Mouse (Mus musculus) c-Kit-positive CD71-positive TER-119-negative erythroid progenitor cells, embryonic 14.5 days (primary cell): ENCODE data around the gene Pianp.
"Not testable (repeated sequence)": the region's sequence is repeated elsewhere in the genome, so short reads cannot be mapped to it uniquely, and the experiment has no call there.

Source experiments
- DNase-seq: peaks from one replicate; pipeline ENCODE4 v3.0.0-alpha.2; 2013; ENCODE audit warnings: low read depth

The Pianp gene

DNA sequence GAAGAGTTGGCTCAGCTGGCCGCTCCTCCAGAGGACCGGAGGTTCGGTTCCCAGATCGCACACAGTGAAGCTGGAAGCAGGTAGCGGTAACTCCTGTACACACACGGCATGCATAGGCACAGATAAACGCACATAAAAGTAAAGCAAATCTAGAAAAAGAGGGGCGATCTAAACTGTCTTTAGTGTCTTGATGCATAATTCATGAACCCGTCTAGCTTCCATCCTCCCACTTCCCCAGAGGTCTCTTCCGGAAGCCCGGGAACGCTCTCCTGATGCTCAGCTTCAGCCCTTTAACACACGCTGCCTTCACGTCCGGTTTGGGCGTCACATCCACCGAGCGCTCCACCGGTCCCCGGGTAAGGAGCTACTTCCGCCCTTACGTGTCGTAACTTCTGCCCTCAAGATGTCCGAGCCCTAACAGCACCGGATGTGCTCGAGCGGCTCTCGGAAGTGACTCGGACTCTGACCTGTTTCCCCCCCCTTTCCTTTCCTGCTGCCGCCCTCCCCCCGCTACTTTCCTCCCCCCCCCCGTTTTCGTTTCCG, 12.2 kb downstream of the Pianp start:
- peak; percentile 97 for DNase-seq

DNA sequence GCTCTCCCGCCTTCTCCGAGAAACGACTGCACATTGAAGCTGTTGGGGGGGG, 12.5 kb downstream of the Pianp start, which contains the start of gene Zfp384:
TSS of gene Zfp384 (plus strand) at position 17 of the 52 bp plus-strand sequence.
- DNase-seq: no peak

DNA sequence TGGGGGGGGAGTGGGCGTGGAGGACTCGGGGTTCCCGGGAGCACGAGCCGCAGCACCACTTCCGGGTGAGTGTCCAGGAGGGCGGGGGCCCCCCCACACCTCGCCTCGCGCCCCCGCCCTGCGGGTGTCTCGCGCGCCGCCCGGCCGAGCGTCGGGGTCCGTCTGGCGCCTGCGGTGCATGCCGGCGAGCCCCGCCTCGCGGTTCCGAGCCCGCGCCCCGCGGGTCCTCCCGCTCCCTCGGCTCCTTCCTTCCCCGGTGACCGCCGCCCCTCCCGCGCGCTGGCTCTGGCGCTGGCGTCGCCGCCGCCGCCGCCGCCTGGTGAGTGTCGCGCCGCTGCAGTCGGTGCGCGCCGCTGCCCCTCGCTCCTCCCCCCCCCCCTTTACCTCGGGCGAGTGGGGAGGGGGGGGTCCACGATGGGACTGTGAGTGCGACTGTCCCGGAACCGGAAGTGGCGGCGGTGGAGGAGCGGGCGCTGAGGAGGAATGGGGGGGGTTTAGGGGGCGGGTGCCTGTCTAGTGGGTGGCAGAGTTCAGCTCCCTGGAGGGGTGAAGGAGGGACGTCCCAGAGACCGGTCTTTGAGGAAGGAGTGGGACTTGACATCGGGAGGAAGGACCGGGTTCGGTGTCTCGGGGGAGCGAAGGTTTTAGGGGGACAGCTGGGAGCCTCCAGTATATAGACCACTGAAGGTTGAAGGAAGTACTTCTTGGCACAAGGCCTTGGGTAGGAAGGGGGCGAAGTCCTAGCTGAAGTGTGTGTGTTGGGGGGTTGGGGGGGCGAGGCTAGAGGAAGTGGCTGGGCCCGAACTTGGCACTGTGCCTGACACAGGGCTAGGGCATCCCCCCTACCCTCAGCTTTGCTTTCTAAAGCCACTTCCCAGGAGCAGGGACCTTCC, 12.9 kb downstream of the Pianp start:
- DNase-seq: peak; percentile 45

DNA sequence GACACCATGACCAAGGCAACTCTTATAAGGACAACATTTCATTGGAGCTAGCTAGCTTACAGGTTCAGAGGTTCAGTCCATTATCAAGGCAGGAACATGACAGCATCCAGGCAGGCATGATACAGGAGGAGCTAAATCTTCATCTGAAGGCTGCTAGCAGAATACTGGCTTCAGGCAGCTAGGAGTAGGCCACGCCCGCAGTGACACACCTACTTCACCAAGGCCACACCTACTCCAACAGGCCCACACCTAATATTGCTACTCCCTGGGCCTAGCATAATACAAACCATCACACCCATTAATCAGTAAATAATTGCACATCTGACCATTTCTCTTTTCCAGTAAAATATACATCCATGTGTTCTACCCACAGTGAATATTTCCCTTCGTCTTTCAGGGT, 21.2 kb downstream of the Pianp start:
- DNase-seq: peak; percentile 58

DNA sequence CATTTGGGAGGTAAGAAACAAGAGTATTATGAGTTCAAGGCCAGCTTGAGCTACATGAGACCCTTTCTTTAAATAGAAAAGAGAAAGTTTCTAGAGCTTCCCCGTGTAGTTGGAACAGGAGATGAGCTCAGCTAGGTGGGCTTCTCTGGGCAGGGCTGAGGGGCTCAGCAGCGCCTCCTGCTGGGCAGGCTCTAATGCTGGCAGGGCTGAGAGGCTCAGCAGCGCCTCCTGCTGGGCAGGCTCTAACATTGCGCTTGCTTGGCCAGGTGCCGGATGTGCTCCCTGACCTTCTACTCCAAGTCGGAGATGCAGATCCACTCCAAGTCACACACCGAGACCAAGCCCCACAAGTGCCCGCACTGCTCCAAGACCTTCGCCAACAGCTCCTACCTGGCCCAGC, 34.0 kb downstream of the Pianp start:
- not testable (repeated sequence) for DNase-seq

DNA sequence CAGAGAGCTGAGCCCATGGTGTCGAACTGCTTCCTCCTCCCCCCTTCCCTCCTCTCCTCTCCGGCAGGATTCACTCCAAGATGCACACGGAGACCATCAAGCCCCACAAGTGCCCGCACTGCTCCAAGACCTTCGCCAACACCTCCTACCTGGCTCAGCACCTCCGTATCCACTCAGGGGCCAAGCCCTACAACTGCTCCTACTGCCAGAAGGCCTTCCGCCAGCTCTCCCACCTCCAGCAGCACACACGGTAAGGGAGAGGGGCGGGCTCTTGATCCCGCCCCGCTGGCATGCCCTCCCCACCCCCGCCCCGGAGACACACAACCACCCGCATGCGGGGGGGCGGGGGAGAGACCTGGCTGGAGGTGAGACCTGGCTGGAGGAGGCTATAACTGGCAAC, 35.1 kb downstream of the Pianp start:
- no peak for DNase-seq

DNA sequence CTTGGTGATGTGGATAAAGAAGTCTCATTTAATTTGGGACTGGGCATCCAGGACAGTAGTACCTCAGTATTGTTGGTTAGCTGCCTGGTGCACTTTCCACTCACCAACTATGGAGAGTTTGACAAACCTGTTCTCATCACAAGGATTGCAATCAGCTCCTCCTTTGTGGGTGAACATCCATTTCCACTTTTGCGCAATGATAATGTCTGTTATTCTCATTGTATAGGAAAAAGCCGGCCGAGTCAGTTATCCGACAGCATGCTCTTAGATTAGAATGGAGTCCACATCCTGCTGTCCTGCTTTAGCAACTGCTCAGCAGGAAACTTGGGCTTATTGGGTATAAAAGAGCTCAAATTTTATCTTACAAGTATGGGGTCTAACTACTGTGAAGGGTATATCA, 42.2 kb downstream of the Pianp start:
- DNase-seq: no peak

DNA sequence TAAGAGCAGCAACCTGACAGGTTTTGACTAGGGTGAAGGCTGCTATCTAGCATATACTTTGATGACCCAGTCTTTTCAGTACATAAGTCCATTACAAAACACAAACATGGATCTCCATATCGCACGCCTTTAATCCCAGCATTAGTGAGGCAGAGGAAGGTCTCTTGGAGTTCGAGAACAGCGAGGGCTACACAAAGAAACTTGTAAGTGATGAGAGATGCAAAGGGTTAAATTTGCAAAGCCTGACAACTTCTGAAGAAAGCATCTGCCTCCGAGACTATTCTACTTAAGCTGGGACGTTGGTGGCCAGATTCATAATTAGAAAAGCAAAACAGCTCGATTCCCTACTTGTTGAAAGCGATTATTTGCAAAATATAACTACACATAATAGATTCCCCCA, 42.6 kb downstream of the Pianp start:
- no peak for DNase-seq

DNA sequence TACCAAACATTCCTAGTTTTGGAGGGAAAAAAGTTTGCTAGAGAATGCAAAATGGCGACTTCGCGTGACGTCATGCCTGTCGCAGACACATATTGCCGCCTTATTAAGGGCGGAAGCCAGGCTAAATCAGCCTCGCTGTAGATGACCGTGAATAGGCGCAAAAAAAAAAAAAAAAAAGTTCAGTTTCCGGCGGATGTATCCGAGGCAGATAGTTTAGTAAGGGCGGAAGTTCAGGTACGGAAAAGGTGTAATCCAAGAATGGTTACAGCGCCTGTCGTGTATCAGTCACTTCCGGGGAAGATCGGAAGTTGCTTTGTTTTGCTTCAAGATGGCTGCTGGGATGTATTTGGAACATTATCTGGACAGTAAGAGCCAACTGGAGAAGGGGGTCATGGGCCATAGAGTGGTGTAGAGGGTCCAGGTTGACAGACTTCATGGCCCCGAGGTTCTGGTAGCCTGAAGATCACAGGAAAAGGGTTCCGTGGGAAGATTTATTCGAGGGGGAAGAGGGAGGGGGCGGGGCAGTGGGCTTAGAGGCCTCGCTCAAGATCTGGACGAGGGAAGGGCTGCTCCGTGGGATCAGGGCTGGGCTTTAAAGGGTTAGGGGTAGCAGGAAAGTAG, 43.1 kb downstream of the Pianp start, which contains the start of gene Ing4:
TSS of gene Ing4 (plus strand) at position 228 of the 621 bp plus-strand sequence.
- DNase-seq: peak; percentile 96

DNA sequence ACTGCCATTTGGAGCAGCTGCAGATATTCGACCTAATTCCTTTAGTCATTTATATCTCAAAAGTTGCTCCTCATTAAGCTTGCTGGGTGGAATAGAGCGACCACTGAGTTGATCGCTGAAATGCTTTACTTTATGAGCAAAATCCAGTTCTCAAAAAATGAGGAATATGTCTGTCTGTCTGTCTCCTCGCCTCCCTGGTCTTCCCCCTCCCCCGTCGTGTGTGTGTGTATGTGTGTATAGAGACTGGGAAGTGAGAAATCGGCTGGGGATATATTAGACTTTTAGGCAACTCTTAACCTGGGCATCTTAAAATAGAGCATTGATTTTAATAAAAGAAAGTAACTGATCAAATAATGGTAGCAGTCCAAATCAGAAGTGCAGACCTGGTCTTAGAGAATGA, 43.7 kb downstream of the Pianp start:
- DNase-seq: no peak

DNA sequence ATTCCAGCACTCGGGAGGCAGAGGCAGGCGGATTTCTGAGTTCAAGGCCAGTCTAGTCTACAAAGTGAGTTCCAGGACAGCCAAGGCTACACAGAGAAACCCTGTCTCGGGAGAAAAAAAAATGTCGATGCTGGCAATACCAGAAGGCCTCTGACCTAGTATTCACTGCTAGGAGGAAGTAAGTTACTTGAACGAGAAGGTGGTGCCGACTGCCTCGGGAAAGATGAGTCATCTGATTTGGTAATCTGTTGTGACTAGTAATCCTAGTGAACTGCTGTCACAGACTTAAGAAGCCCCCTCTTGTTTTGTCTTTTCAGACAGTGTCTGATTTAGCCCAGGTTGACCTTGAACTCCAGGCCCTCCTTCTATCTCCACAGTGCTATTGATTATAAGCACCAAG, 44.6 kb downstream of the Pianp start:
- DNase-seq: no peak

DNA sequence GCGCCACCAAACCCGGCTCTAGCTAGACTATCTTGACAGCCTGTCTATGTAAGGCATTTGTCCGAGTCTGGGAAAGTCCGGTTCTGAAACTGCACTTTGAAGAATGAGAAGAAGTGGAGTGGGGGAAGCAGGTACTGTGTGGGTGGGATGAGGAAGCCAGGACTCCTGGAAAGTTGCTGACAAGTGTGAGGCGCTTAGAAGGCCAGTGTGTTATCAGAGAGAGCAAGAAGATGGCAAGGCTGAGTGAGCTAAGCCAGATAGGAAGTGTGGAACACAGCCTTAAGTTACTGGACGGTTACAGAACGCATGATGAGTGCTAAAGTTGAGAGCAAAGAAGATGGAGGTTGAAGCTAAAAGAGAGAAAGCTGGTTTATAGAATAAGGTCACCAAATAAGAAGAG, 45.6 kb downstream of the Pianp start:
- no peak for DNase-seq

DNA sequence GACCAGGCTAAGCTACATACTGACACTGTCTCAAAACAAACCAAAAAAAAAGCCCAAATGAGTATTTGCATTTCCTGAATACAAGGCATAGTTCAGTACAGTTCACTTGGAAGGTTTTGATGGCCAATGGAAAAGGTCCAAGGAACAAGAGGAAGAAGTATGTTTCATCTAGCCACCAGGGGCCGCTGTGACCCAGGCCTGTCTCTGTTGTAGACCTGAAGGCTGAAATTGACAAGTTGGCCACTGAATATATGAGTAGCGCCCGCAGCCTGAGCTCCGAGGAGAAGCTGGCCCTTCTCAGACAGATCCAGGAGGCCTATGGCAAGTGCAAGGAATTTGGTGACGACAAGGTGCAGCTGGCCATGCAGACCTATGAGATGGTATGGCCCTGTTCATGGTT, 50.2 kb downstream of the Pianp start:
- DNase-seq: peak; percentile 81

DNA sequence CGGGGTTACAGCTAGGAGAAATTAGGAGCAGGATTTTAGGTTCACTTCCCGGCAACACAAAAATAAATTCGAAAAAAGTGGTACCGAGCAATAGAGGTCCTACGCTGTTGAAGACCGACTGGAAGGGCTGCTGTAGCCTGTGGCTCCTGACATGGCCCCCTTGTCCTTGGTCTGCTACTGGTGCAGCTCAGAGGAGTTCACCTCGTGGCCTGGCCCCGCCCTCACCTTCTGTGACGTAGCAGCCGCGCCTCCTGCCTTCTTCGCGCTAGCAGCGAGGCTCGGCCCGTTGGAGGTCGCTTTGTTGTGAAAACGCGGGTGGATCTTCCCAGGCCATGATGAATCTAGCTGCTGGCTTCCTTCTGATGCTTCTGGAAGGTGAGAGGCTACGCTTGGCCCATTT, 53.2 kb downstream of the Pianp start, which contains the start of gene Acrbp:
TSS of gene Acrbp (plus strand) at position 12 of the 400 bp plus-strand sequence.
- DNase-seq: no peak

DNA sequence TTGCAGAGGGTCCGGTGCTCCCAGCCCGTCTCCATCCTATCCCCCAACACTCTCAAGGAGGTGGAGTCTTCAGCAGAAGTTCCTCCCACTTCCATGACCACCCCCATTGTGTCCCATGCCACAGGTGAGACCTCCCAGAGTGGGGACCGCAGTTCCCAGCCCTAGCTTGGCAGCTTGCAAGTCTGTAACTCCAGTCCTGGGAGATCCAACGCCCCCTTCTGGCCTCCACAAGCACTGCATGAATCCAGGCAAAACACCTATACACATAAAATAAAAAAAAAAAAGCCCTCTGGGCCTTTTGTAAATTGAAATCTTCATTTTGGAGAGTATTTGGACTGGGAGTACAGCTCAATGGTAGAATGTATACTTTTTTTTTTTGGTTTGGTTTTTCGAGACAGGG, 54.7 kb downstream of the Pianp start:
- no peak for DNase-seq
